Mouse (Mus musculus) urinary bladder, postnatal 10 days (tissue): ENCODE results near the gene 1810010H24Rik.
A peak's percentile ranks its signal among the peaks of the same experiment; 100 is the strongest.
"Not testable (repeated sequence)": the region's sequence is repeated elsewhere in the genome, so short reads cannot be mapped to it uniquely, and the experiment has no call there.

ENCODE experiments used
- DNase-seq: peaks from one replicate; pipeline ENCODE4 v3.0.0; 2022; ENCODE audit warnings: low spot score

1810010H24Rik gene

GRCm38 (mm10) chr11:107025411-107026321 lies at the start of gene 1810010H24Rik:
1810010H24Rik (plus strand) TSS chr11:107025681.
- no peak for DNase-seq

GRCm38 (mm10) chr11:106976194-106976593 lies 49.3 kb upstream of the 1810010H24Rik start:
- no peak for DNase-seq

- no peak for DNase-seq
Measured at GRCm38 (mm10) chr11:106980455-106980854, 45.0 kb upstream of the 1810010H24Rik start.

GRCm38 (mm10) chr11:106981787-106982186 lies 43.7 kb upstream of the 1810010H24Rik start:
- DNase-seq: no peak

GRCm38 (mm10) chr11:106982351-106982750 lies 43.1 kb upstream of the 1810010H24Rik start:
- DNase-seq: no peak

GRCm38 (mm10) chr11:106985979-106986604 lies 39.4 kb upstream of the 1810010H24Rik start:
- DNase-seq: not testable (repeated sequence)

- DNase-seq: no peak
Measured at GRCm38 (mm10) chr11:106987384-106987783, 38.1 kb upstream of the 1810010H24Rik start.

- no peak for DNase-seq
Measured at GRCm38 (mm10) chr11:106994246-106995085, 31.0 kb upstream of the 1810010H24Rik start.

- DNase-seq: not testable (repeated sequence)
Measured at GRCm38 (mm10) chr11:106996492-106996891, 29.0 kb upstream of the 1810010H24Rik start.

GRCm38 (mm10) chr11:106997976-106998375 lies 27.5 kb upstream of the 1810010H24Rik start:
- no peak for DNase-seq

- no peak for DNase-seq
Measured at GRCm38 (mm10) chr11:106998651-106999150, 26.8 kb upstream of the 1810010H24Rik start.

- DNase-seq: peak; percentile 62
Measured at GRCm38 (mm10) chr11:106999151-106999948, 26.1 kb upstream of the 1810010H24Rik start, which contains the start of gene Kpna2. Kpna2 (minus strand) TSS chr11:106999541.

GRCm38 (mm10) chr11:106999949-107000513 lies 25.4 kb upstream of the 1810010H24Rik start:
- no peak for DNase-seq

- DNase-seq: no peak
Measured at GRCm38 (mm10) chr11:107001760-107002675, 23.5 kb upstream of the 1810010H24Rik start.

GRCm38 (mm10) chr11:107005538-107005937 lies 19.9 kb upstream of the 1810010H24Rik start:
- no peak for DNase-seq

- no peak for DNase-seq
Measured at GRCm38 (mm10) chr11:107010447-107010846, 15.0 kb upstream of the 1810010H24Rik start.

GRCm38 (mm10) chr11:107011171-107011570 lies 14.3 kb upstream of the 1810010H24Rik start:
- no peak for DNase-seq

- no peak for DNase-seq
Measured at GRCm38 (mm10) chr11:107011669-107012323, 13.7 kb upstream of the 1810010H24Rik start.
